Mouse (Mus musculus) erythroblast, embryonic 14.5 days (primary cell): Measurements from ENCODE around the gene Anapc1.

Experiments used
- GATA1 ChIP-seq: IDR thresholded peaks from 2 replicates; pipeline ENCODE4 v1.6.1; 2012; ENCODE audit warnings: low read length, inconsistent platforms, mixed read lengths
- TAL1 ChIP-seq: IDR thresholded peaks from 3 replicates; pipeline ENCODE4 v1.6.1; 2012; ENCODE audit warnings: low read length, inconsistent platforms, mixed read lengths

DNA sequence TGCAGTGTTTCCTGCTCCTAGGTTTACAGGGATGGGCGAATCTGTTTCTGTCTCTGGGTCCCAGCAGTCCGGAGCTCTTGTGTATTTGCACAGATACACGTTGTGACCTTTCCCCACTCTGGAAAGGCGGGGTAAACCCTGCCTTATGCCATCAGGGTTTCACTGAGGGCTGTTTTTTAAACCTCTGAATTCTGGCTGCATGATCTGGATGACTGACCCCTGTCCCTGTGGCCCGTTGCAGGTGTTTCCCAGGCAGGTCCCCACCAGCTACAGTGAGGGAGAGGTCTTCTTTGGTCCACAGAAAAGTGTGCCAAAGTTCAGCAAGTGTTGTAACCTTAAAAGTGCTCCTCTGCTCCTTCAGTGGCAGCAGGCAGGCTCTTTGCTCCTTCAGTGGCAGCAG is 77.9 kb downstream of the Anapc1 start:
- TF ChIP-seq TAL1 (no peak), GATA1 (no peak)
